Mouse (Mus musculus): ENCODE data around the gene Dand5. TPM values are rescaled to one million over a fixed set of nuclear protein-coding genes. Genes with fewer than 3 reads are reported as not detected.

Gene Dand5
- polyA plus RNA-seq, 1 experiment from 2014 or later: 2.9 TPM

DNA sequence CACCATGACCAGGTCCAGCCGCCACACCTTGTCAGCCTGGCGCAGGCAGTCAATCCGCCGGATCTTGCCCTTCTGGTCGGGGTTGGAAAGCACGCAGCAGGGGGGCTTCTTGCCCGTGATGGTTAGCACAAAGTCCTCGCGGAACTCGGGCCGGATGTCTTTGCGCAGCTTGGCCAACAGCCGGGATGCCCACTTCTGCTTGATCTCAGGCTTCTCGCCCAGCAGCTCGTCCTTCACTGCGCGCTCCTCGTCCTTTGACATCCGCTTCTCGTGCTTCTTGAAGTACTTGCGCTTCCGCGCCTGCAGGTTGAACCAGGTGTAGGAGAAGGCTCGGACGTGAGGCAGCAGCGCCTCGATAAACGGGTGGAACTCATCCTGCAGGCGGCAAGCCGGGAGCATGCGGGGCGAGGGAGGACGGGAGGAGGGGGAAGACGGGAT is 50.7 kb downstream of the Dand5 start:
- peaks cover 27% of the 10 kb centered on the region for H3K4me1 ChIP-seq (replicated peaks)
- no peaks in the 10 kb centered on the region for H3K36me3 ChIP-seq (replicated peaks)
- 24% methylated on average over 34 of the region's 34 CpGs for WGBS (ENCODE audit: insufficient replicate concordance)
- no peaks in the 10 kb centered on the region for H3K9me3 ChIP-seq (replicated peaks)
- H3K9ac ChIP-seq: no peak overlapping the region
- H3K27ac ChIP-seq (replicated peaks): no peak overlapping the region
- no peak overlapping the region; the same call in 1 of the 2 replicates for H3K4me2 ChIP-seq
- peaks cover 80% of the 10 kb centered on the region for H3K27me3 ChIP-seq
- no peak for ATAC-seq (ENCODE audit: insufficient read depth)
- H3K4me3 ChIP-seq (replicated peaks): no peak overlapping the region

DNA sequence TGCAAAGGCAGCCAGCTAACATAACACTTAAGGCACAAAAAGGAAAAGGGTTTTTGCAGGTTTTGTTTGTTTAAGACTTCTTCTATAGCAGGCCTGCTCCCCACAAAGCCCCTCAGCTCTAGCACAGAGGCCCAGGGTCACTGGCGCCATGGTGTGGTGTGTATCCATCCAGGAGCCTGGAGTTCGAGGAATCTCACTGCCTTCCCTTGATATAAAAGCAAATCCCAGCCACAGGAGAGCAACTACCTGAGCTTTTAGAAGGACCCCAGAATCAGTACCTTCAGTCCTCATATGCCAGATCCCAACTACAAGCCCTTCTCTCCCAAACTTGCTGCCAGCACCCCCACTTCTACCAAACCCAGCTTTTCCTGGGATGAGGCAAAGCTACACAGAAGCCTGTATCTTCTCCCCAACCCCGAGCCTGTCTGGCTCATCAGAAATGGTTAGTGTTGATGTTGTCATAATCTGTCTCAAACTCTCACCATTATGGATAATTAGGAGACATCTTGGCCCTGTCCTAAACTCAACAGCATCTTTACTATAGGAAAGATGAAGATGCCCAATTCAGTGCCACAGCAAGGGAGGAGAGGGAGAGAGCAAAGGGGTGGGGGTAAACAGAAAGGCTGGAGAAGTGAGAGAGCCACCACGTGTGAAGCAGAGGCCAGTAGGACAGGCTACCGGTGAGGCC is 51.5 kb downstream of the Dand5 start:
- Histone ChIP-seq H3K4me3 (replicated peaks) (no peak overlapping the region), H3K9ac (no peak overlapping the region), H3K9me3 (replicated peaks) (no peaks in the 10 kb centered on the region), H3K27ac (replicated peaks) (no peak overlapping the region), H3K36me3 (replicated peaks) (no peaks in the 10 kb centered on the region), H3K4me2 (no peak overlapping the region), H3K4me1 (replicated peaks) (peaks cover 27% of the 10 kb centered on the region), H3K27me3 (peaks cover 80% of the 10 kb centered on the region)
- WGBS (ENCODE audit: insufficient replicate concordance): 38% methylated on average over 5 of the region's 5 CpGs
- ATAC-seq (ENCODE audit: insufficient read depth): no peak

DNA sequence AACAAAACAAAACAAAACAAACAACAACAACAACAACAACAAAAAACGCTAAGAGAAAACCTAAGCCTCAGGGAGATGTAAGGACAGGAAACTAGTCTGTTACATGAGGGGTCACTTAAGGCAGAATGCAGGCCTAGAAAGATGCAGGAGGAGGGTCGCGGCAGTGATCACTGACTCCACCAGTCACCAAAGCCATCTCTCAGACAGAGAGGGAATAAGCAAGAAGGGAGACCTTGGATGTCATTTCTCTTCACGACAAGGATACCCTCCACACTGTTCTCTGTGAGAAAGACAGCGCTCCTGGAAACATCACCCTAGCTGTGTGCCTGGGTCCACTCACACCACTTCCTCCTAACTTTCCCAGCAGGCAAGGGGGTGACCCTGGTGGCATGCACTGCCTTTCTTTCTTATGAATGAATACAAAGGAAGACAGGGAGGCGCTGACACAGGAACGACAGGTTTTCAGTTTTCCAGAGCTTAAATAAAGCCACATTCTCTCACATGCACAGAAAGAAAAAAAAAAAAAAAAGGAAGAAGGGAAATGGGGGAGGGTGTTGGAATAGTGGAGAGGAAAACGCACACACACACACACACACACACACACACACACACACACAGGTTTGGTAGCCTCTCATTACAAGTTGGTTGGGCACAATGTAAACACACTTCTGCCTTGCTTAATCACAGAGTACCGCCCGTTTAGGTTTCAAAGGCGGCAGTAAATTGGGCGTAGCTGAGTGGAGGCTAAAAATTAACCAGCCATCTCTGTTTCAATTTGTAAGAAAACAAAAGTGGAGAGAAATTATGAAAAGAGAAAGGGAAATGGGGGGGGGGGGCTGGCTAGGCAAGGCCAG is 52.3 kb downstream of the Dand5 start:
- H3K4me3 ChIP-seq (replicated peaks): no peak overlapping the region
- WGBS (ENCODE audit: insufficient replicate concordance): 52% methylated on average over 12 of the region's 12 CpGs
- no peak overlapping the region for H3K9ac ChIP-seq
- no peaks in the 10 kb centered on the region for H3K36me3 ChIP-seq (replicated peaks)
- H3K4me1 ChIP-seq (replicated peaks): peaks cover 21% of the 10 kb centered on the region
- H3K9me3 ChIP-seq (replicated peaks): no peaks in the 10 kb centered on the region
- no peak for ATAC-seq (ENCODE audit: insufficient read depth)
- H3K27ac ChIP-seq (replicated peaks): no peak overlapping the region
- no peak overlapping the region for H3K4me2 ChIP-seq
- H3K27me3 ChIP-seq: peaks cover 74% of the 10 kb centered on the region

DNA sequence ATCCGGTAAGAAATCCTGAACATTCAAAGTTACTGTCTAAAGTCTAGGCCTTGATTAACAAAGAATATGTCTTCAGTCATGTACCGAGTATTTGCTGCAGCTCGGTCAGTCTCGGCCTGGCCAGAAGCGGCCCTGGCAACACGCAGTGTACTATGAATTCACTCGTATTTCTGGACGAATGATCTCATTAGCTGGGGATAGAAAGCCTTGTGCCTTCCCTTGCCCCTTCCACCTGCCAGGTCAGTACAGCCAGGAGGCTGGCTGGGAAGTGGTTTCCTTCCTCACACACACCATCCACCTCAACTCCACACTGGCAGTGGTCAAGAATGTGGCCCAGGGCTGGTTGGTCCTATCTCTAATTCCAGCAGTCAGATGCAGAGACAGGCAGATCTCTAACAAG is 53.3 kb downstream of the Dand5 start:
- H3K36me3 ChIP-seq (replicated peaks): no peaks in the 10 kb centered on the region
- no peak overlapping the region for H3K4me2 ChIP-seq
- no peak overlapping the region for H3K9ac ChIP-seq
- peaks cover 15% of the 10 kb centered on the region for H3K4me1 ChIP-seq (replicated peaks)
- H3K27ac ChIP-seq (replicated peaks): no peak overlapping the region
- no peak overlapping the region for H3K4me3 ChIP-seq (replicated peaks)
- H3K27me3 ChIP-seq: peaks cover 72% of the 10 kb centered on the region
- H3K9me3 ChIP-seq (replicated peaks): no peaks in the 10 kb centered on the region
- ATAC-seq (ENCODE audit: insufficient read depth): no peak
- WGBS (ENCODE audit: insufficient replicate concordance): 78% methylated on average over 8 of the region's 8 CpGs

DNA sequence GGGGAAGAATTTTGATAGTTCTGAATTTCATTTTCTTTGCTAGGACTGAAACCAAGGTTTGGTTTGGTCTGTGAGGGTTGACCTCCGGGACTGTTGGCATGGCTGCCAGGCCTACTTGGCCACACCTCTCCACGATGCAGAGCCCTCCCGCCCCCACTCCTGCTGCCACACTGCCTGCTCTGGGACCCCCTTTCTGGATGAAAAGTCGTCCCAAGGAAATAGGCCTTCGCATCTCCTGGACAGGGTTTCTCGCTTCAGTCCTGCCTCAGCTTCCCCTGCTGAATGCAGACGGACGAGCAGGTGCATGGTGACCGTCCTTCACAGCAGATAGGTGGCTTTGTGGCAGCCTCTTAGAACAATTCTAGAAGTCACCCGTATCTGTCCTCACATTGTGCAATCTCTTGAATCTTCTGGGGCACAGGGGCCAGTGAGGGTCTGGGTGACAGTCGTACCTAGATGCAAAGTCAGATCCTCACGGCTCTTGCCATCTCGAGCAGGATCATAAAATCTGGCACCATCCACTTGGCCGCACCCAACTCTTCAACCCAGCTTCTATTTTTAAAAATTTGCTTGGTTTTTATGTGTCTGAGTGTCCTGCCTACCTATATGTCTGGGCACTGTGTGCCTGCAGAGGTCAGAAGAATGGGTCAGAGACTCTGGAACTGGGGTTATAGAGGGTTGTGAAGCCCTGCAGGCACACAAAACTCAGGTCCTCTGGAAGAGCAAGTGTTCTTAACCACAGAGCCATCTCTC is 54.1 kb downstream of the Dand5 start:
- WGBS (ENCODE audit: insufficient replicate concordance): 76% methylated on average over 14 of the region's 14 CpGs
- Histone ChIP-seq H3K4me3 (replicated peaks) (no peak overlapping the region), H3K9me3 (replicated peaks) (no peaks in the 10 kb centered on the region), H3K9ac (no peak overlapping the region), H3K4me2 (no peak overlapping the region), H3K4me1 (replicated peaks) (peaks cover 15% of the 10 kb centered on the region; the same call in 1 of the 2 replicates), H3K27me3 (peaks cover 69% of the 10 kb centered on the region), H3K27ac (replicated peaks) (no peak overlapping the region), H3K36me3 (replicated peaks) (no peaks in the 10 kb centered on the region)
- no peak for ATAC-seq (ENCODE audit: insufficient read depth)

DNA sequence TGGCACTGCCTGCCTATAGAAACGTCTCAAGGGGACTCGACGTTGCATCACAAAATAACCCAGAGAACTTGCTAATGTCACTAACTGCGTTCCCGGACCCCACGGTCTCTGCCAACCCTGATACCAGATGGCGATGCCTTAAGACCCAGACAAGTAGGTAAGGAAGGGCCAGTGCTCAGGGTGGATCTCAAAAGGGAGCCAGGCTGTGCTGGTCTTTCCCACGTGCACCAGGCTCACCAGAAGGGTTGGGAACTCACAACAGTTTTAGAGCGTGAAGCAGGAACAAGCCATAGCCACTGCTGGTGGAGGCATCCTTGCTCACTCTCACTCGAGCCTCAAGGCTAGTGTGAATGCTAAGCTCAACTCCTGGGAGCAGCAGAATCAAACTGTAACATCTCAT is 55.4 kb downstream of the Dand5 start:
- Histone ChIP-seq H3K27ac (replicated peaks) (no peak overlapping the region), H3K4me3 (replicated peaks) (no peak overlapping the region), H3K9me3 (replicated peaks) (no peaks in the 10 kb centered on the region), H3K4me2 (no peak overlapping the region), H3K4me1 (replicated peaks) (peaks cover 11% of the 10 kb centered on the region; the same call in 1 of the 2 replicates), H3K36me3 (replicated peaks) (no peaks in the 10 kb centered on the region), H3K9ac (no peak overlapping the region), H3K27me3 (peaks cover 61% of the 10 kb centered on the region)
- ATAC-seq (ENCODE audit: insufficient read depth): no peak
- 79% methylated on average over 10 of the region's 10 CpGs for WGBS (ENCODE audit: insufficient replicate concordance)

DNA sequence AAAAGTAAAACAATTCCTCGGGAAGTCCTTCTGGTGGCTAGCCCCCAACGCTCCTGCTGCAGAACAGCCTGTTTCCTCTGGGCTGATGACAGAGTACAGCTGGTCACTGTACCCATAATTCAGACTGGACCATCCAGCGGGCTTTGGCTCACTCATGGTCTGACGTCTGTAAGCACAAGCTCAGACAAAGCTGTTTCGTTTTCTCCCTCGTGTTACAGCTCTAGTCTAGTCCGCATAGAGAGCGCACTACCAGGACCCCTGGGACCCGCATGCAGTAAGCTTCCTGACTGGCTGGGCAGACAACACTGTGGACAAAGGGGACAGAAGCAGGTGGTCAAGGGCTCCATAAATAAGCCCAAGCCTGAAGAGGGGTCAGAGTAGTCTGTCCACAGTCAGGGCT is 56.2 kb downstream of the Dand5 start:
- WGBS (ENCODE audit: insufficient replicate concordance): 76% methylated on average over 9 of the region's 9 CpGs
- no peak overlapping the region for H3K4me3 ChIP-seq (replicated peaks)
- no peak overlapping the region for H3K27ac ChIP-seq (replicated peaks)
- H3K36me3 ChIP-seq (replicated peaks): no peaks in the 10 kb centered on the region
- H3K27me3 ChIP-seq: peaks cover 53% of the 10 kb centered on the region
- no peak overlapping the region for H3K4me2 ChIP-seq
- H3K9me3 ChIP-seq (replicated peaks): no peaks in the 10 kb centered on the region
- H3K4me1 ChIP-seq (replicated peaks): peaks cover 6% of the 10 kb centered on the region; the same call in 1 of the 2 replicates
- no peak overlapping the region for H3K9ac ChIP-seq
- no peak; the same call in 1 of the 2 replicates for ATAC-seq (ENCODE audit: insufficient read depth)

DNA sequence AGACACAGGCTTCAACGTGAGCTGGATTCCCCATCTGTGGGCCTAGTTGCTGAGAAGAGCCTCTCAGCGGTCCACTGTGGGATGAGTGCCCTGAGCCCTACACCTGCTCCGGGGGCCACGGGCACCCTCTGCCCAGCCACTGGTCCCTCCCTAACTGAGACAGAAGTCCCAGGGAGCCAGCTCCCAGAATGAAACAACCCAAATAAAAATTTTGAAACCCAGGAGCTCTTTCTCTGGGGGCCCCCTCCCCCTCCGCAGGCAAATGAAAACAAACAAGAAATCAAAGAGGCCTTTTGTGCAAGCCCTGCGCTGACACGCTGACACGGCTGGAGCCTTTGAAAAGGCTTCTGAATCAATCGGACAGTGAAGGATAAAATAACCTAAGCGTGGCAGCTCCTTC is 57.0 kb downstream of the Dand5 start:
- H3K36me3 ChIP-seq (replicated peaks): no peaks in the 10 kb centered on the region
- H3K4me3 ChIP-seq (replicated peaks): no peak overlapping the region
- ATAC-seq (ENCODE audit: insufficient read depth): no peak
- H3K27me3 ChIP-seq: peaks cover 45% of the 10 kb centered on the region
- H3K9me3 ChIP-seq (replicated peaks): no peaks in the 10 kb centered on the region
- H3K4me2 ChIP-seq: no peak overlapping the region
- WGBS (ENCODE audit: insufficient replicate concordance): 70% methylated on average over 10 of the region's 10 CpGs
- no peak overlapping the region for H3K27ac ChIP-seq (replicated peaks)
- no peak overlapping the region for H3K9ac ChIP-seq
- H3K4me1 ChIP-seq (replicated peaks): no peaks in the 10 kb centered on the region

Small RNA genes within 50 kb of the gene (microRNA-seq; reads per million reads assigned to microRNA genes)
- 2.0 reads per million for gene Mir7069

Other genes starting within 250 kb of the Dand5 start
- 22.8 and 23.1 TPM in 2 replicates for gene Ier2, start 160.0 kb downstream of the Dand5 start, polyA plus RNA-seq (2015; fragmentation: Nextera tagmentation; extraction: Ambion mirVana)
- 27.9 and 36.1 TPM in 2 replicates for gene Trmt1, start 136.5 kb downstream of the Dand5 start, polyA plus RNA-seq (2015; fragmentation: Nextera tagmentation; extraction: Ambion mirVana)
- gene Nacc1, start 135.0 kb downstream of the Dand5 start, polyA plus RNA-seq (2015; fragmentation: Nextera tagmentation; extraction: Ambion mirVana): 6.2 and 7.2 TPM in 2 replicates
- 55.3 and 58.3 TPM in 2 replicates for gene Lyl1, start 121.4 kb downstream of the Dand5 start, polyA plus RNA-seq (2015; fragmentation: Nextera tagmentation; extraction: Ambion mirVana)
- 8.1 and 8.7 TPM in 2 replicates for gene G430095P16Rik, start 99.8 kb downstream of the Dand5 start, polyA plus RNA-seq (2015; fragmentation: Nextera tagmentation; extraction: Ambion mirVana)
- 2.1 and 2.8 TPM in 2 replicates for gene Nfix, start 22.5 kb downstream of the Dand5 start, polyA plus RNA-seq (2015; fragmentation: Nextera tagmentation; extraction: Ambion mirVana)
- 42.4 and 44.9 TPM in 2 replicates for gene Gadd45gip1, start 8.7 kb upstream of the Dand5 start, polyA plus RNA-seq (2015; fragmentation: Nextera tagmentation; extraction: Ambion mirVana)
- gene Rad23a, start 17.8 kb upstream of the Dand5 start, polyA plus RNA-seq (2015; fragmentation: Nextera tagmentation; extraction: Ambion mirVana): 293 and 323 TPM in 2 replicates
- gene Calr, start 24.1 kb upstream of the Dand5 start, polyA plus RNA-seq (2015; fragmentation: Nextera tagmentation; extraction: Ambion mirVana): 471 and 504 TPM in 2 replicates
- gene Farsa, start 34.2 kb upstream of the Dand5 start, polyA plus RNA-seq (2015; fragmentation: Nextera tagmentation; extraction: Ambion mirVana): 58.8 and 61.9 TPM in 2 replicates
- gene Syce2, start 49.3 kb upstream of the Dand5 start, polyA plus RNA-seq (2015; fragmentation: Nextera tagmentation; extraction: Ambion mirVana): 50.1 and 55.0 TPM in 2 replicates
- 55.1 and 67.9 TPM in 2 replicates for gene Gcdh, start 71.1 kb upstream of the Dand5 start, polyA plus RNA-seq (2015; fragmentation: Nextera tagmentation; extraction: Ambion mirVana)
- 443 and 534 TPM in 2 replicates for gene Klf1, start 79.1 kb upstream of the Dand5 start, polyA plus RNA-seq (2015; fragmentation: Nextera tagmentation; extraction: Ambion mirVana)
- gene Dnase2a, start 85.7 kb upstream of the Dand5 start, polyA plus RNA-seq (2015; fragmentation: Nextera tagmentation; extraction: Ambion mirVana): 11.4 and 12.7 TPM in 2 replicates
- 0.06 and 0.23 TPM in 2 replicates for gene Mast1, start 114.5 kb upstream of the Dand5 start, polyA plus RNA-seq (2015; fragmentation: Nextera tagmentation; extraction: Ambion mirVana)
- 0.18 and 0.40 TPM in 2 replicates for gene Rtbdn, start 124.2 kb upstream of the Dand5 start, polyA plus RNA-seq (2015; fragmentation: Nextera tagmentation; extraction: Ambion mirVana)
- gene Gm49661, start 146.6 kb upstream of the Dand5 start, polyA plus RNA-seq (2015; fragmentation: Nextera tagmentation; extraction: Ambion mirVana): not detected in 2 replicates
- gene Prdx2, start 146.8 kb upstream of the Dand5 start, polyA plus RNA-seq (2015; fragmentation: Nextera tagmentation; extraction: Ambion mirVana): 1,960 and 2,082 TPM in 2 replicates
- gene Rnaseh2a, start 146.9 kb upstream of the Dand5 start, polyA plus RNA-seq (2015; fragmentation: Nextera tagmentation; extraction: Ambion mirVana): 101 TPM in 2 replicates
- 18.2 and 22.1 TPM in 2 replicates for gene Junb, start 155.9 kb upstream of the Dand5 start, polyA plus RNA-seq (2015; fragmentation: Nextera tagmentation; extraction: Ambion mirVana)
- 6.5 and 8.6 TPM in 2 replicates for gene Hook2, start 167.8 kb upstream of the Dand5 start, polyA plus RNA-seq (2015; fragmentation: Nextera tagmentation; extraction: Ambion mirVana)
- gene Best2, start 191.7 kb upstream of the Dand5 start, polyA plus RNA-seq (2015; fragmentation: Nextera tagmentation; extraction: Ambion mirVana): not detected in 2 replicates
- 59.7 and 59.9 TPM in 2 replicates for gene Asna1, start 202.5 kb upstream of the Dand5 start, polyA plus RNA-seq (2015; fragmentation: Nextera tagmentation; extraction: Ambion mirVana)
- gene Trir, start 204.0 kb upstream of the Dand5 start, polyA plus RNA-seq (2015; fragmentation: Nextera tagmentation; extraction: Ambion mirVana): 59.8 and 63.4 TPM in 2 replicates
- gene Tnpo2, start 214.1 kb upstream of the Dand5 start, polyA plus RNA-seq (2015; fragmentation: Nextera tagmentation; extraction: Ambion mirVana): 19.3 and 20.5 TPM in 2 replicates
- gene Fbxw9, start 237.2 kb upstream of the Dand5 start, polyA plus RNA-seq (2015; fragmentation: Nextera tagmentation; extraction: Ambion mirVana): 9.9 and 11.0 TPM in 2 replicates
- gene Gm5741, start 245.2 kb upstream of the Dand5 start, polyA plus RNA-seq (2015; fragmentation: Nextera tagmentation; extraction: Ambion mirVana): 0.45 TPM in 1 of 2 replicates, not detected in the other
- 28.4 and 28.7 TPM in 2 replicates for gene Dhps, start 248.9 kb upstream of the Dand5 start, polyA plus RNA-seq (2015; fragmentation: Nextera tagmentation; extraction: Ambion mirVana)